Mouse (Mus musculus) liver, adult (tissue): ENCODE data around the gene Gm45808.
A peak's percentile ranks its signal among the peaks of the same experiment; 100 is the strongest.

Source experiments
- GATA4 ChIP-seq: IDR thresholded peaks from 2 replicates; pipeline ENCODE4 v1.6.1; 2014; ENCODE audit warnings: mild to moderate bottlenecking, low read length; ENCODE audit not compliant: insufficient replicate concordance

Gm45808 gene

GRCm38 (mm10) chr7:45518618-45519017, 32.0 kb upstream of the Gm45808 start:
- TF ChIP-seq GATA4, result no peak

- no peak for TF ChIP-seq GATA4
Measured at GRCm38 (mm10) chr7:45515436-45515835, 28.8 kb upstream of the Gm45808 start.

GRCm38 (mm10) chr7:45514411-45514810, 27.8 kb upstream of the Gm45808 start:
- TF ChIP-seq GATA4, result no peak

- TF ChIP-seq GATA4, result peak; percentile 93
Measured at GRCm38 (mm10) chr7:45509912-45510787, 23.5 kb upstream of the Gm45808 start, which contains the start of gene Nucb1. Nucb1 (minus strand) TSS chr7:45510406.

GRCm38 (mm10) chr7:45509181-45509882, 22.7 kb upstream of the Gm45808 start:
- TF ChIP-seq GATA4, result no peak

GRCm38 (mm10) chr7:45508561-45508960, 21.9 kb upstream of the Gm45808 start:
- 0 out of 2 replicates have a peak, but pooled peaks have one; percentile 34 for TF ChIP-seq GATA4

GRCm38 (mm10) chr7:45507583-45507982, 21.0 kb upstream of the Gm45808 start:
- no peak for TF ChIP-seq GATA4

GRCm38 (mm10) chr7:45498427-45498826, 11.8 kb upstream of the Gm45808 start:
- TF ChIP-seq GATA4, result no peak

GRCm38 (mm10) chr7:45494548-45494947, 7.9 kb upstream of the Gm45808 start:
- no peak for TF ChIP-seq GATA4

GRCm38 (mm10) chr7:45492951-45493350, 6.3 kb upstream of the Gm45808 start:
- no peak for TF ChIP-seq GATA4

GRCm38 (mm10) chr7:45492225-45492844, 5.7 kb upstream of the Gm45808 start:
- TF ChIP-seq GATA4, result no peak

- no peak for TF ChIP-seq GATA4
Measured at GRCm38 (mm10) chr7:45491264-45491663, 4.7 kb upstream of the Gm45808 start.

GRCm38 (mm10) chr7:45490822-45491221, 4.2 kb upstream of the Gm45808 start:
- TF ChIP-seq GATA4, result no peak

- no peak for TF ChIP-seq GATA4
Measured at GRCm38 (mm10) chr7:45489578-45489977, 3.0 kb upstream of the Gm45808 start.
